Mouse (Mus musculus): Measurements from ENCODE around the gene Tspan4.

DNA sequence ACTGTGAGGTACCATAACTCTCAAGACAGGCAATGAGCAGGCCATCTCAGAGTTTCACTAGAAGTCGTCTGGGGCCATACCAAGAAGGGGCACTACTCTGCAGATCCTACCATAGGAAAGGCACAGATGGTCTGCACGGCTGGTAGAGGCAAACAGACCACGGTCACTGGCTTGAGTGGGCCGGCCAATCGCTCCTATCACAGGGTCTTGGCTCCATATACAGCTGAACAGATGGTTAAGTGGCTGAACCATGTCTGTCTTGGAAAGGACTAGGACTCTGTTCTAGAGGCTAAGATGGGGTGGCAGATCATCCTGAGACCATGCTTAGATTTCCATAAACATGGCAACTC lies 27.5 kb downstream of the Tspan4 start:
- TF ChIP-seq GATA1 (IDR thresholded peaks at IDR 0.05; ENCODE audit: borderline replicate concordance, low read length) (no peak), CTCF (IDR thresholded peaks at IDR 0.05; ENCODE audit: low read depth, low read length) (no peak)
